Mouse (Mus musculus) cerebellum, postnatal 4 days (tissue): ENCODE measurements around the gene Slc25a18.

Experiments used
- DNase-seq, 2 experiments: peaks; one replicate each; pipeline ENCODE4 v3.0.0; 2022; ENCODE audit warnings: low spot score in 2 of 2, mixed read lengths in 1 of 2

Gene Slc25a18

DNA sequence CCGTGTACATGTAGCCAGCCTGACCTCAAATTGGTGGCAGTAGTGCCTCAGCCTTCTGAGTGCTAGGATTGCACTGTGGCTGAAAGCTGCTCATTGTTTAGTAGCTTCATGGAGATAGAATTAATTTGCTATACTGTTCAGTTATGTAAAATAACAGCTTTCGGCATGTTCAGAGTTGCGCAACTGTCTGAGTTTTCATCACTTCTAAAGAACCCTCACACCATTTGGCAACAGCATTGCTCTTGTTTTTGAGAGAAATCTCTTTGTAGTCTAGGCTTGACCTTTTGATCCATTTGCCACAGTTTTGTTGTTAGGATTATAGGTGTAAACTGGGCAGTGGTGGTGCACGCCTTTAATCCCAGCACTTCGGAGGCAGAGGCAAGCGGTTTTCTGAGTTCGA is 66.9 kb downstream of the Slc25a18 start:
- no peak for DNase-seq

DNA sequence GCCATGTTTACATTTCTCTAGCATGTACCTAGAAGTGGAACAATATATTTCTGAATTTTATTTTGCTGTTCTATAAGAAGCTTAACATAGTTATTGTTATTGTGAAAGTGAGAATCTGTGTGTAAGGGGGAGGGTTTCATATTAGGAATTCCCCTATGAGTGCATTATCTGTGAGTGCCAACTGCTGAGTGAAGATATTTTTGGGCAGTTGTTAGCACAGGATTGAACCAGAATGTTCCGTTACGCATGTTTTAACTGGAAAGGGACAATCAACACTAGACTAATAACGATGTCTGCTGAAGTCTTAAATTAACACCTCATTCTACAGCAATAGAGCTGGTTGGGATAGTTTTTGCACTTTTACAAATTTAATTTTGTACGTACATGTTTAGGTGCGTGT is 68.4 kb downstream of the Slc25a18 start:
- DNase-seq = no peak
